Mouse (Mus musculus): Measurements from ENCODE around the gene Sox4. TPM values are rescaled to one million over a fixed set of nuclear protein-coding genes. Genes with fewer than 3 reads are reported as not detected.

Sox4 gene
- polyA plus RNA-seq, 1 experiment from 2014 or later, result 157 TPM

GRCm38 (mm10) chr13:28949279-28949915 lies 4.1 kb downstream of the Sox4 start:
- Histone ChIP-seq H3K4me2 (ENCODE audit: low read depth, low read length) (peak overlapping the region; percentile 52), H3K9me3 (ENCODE audit: control insufficient read depth, low read length) (no peaks in the 10 kb centered on the region), H3K27ac (ENCODE audit: low read depth, low read length) (peak overlapping the region; percentile 74), H3K36me3 (ENCODE audit: control insufficient read depth, insufficient read depth, low read length) (no peaks in the 10 kb centered on the region), H3K4me1 (ENCODE audit: control insufficient read depth, insufficient read depth, low read length) (peaks cover 10% of the 10 kb centered on the region; the same call in 1 of the 2 replicates), H3K9ac (replicated peaks; ENCODE audit: low read depth, low read length) (peak overlapping the region; percentile 55), H3K4me3 (ENCODE audit: low read depth, low read length) (peak overlapping the region; percentile 91), H3K27me3 (ENCODE audit: control insufficient read depth, insufficient read depth, low read length) (peaks cover 2% of the 10 kb centered on the region; the same call in 1 of the 2 replicates)
- ATAC-seq (ENCODE audit: low read depth), result no peak
- WGBS, result 6% methylated on average over 11 of the region's 11 CpGs

GRCm38 (mm10) chr13:28948541-28948940 lies 5.0 kb downstream of the Sox4 start:
- Histone ChIP-seq H3K36me3 (ENCODE audit: control insufficient read depth, insufficient read depth, low read length) (no peaks in the 10 kb centered on the region), H3K9me3 (ENCODE audit: control insufficient read depth, low read length) (no peaks in the 10 kb centered on the region), H3K27ac (ENCODE audit: low read depth, low read length) (peak overlapping the region; percentile 81), H3K4me2 (ENCODE audit: low read depth, low read length) (peak overlapping the region; percentile 52), H3K27me3 (ENCODE audit: control insufficient read depth, insufficient read depth, low read length) (peaks cover 2% of the 10 kb centered on the region; the same call in 1 of the 2 replicates), H3K9ac (replicated peaks; ENCODE audit: low read depth, low read length) (peak overlapping the region; percentile 55), H3K4me3 (ENCODE audit: low read depth, low read length) (peak overlapping the region; percentile 91), H3K4me1 (ENCODE audit: control insufficient read depth, insufficient read depth, low read length) (peaks cover 10% of the 10 kb centered on the region; the same call in 1 of the 2 replicates)
- ATAC-seq (ENCODE audit: low read depth), result no peak
- WGBS, result under 1% methylated on average over 10 of the region's 10 CpGs

- H3K27ac ChIP-seq (ENCODE audit: low read depth, low read length), result peak overlapping the region; percentile 81
- 0 out of 2 replicates have a peak, but pooled peaks have one; percentile 15 for ATAC-seq (ENCODE audit: low read depth)
- H3K36me3 ChIP-seq (ENCODE audit: control insufficient read depth, insufficient read depth, low read length), result no peaks in the 10 kb centered on the region
- H3K27me3 ChIP-seq (ENCODE audit: control insufficient read depth, insufficient read depth, low read length), result peaks cover 2% of the 10 kb centered on the region; the same call in 1 of the 2 replicates
- H3K4me3 ChIP-seq (ENCODE audit: low read depth, low read length), result peak overlapping the region; percentile 91
- H3K4me2 ChIP-seq (ENCODE audit: low read depth, low read length), result peak overlapping the region; percentile 52
- no peaks in the 10 kb centered on the region for H3K9me3 ChIP-seq (ENCODE audit: control insufficient read depth, low read length)
- H3K4me1 ChIP-seq (ENCODE audit: control insufficient read depth, insufficient read depth, low read length), result peaks cover 10% of the 10 kb centered on the region; the same call in 1 of the 2 replicates
- 12% methylated on average over 7 of the region's 7 CpGs for WGBS
- peak overlapping the region; percentile 55; the same call in 1 of the 2 replicates for H3K9ac ChIP-seq (replicated peaks; ENCODE audit: low read depth, low read length)
These were observed 5.6 kb downstream of the Sox4 start for GRCm38 (mm10) chr13:28947740-28948441.

GRCm38 (mm10) chr13:28946565-28947135 lies 6.9 kb downstream of the Sox4 start:
- no peak for ATAC-seq (ENCODE audit: low read depth)
- H3K4me3 ChIP-seq (ENCODE audit: low read depth, low read length), result peak overlapping the region; percentile 91
- H3K36me3 ChIP-seq (ENCODE audit: control insufficient read depth, insufficient read depth, low read length), result no peaks in the 10 kb centered on the region
- H3K27me3 ChIP-seq (ENCODE audit: control insufficient read depth, insufficient read depth, low read length), result peaks cover 2% of the 10 kb centered on the region; the same call in 1 of the 2 replicates
- WGBS, result 37% methylated on average over 8 of the region's 8 CpGs
- peak overlapping the region; percentile 52; the same call in 1 of the 2 replicates for H3K4me2 ChIP-seq (ENCODE audit: low read depth, low read length)
- H3K9ac ChIP-seq (replicated peaks; ENCODE audit: low read depth, low read length), result 0 out of 2 replicates have a peak overlapping the region, but pooled peaks have one; percentile 25
- H3K27ac ChIP-seq (ENCODE audit: low read depth, low read length), result peak overlapping the region; percentile 81
- no peaks in the 10 kb centered on the region for H3K9me3 ChIP-seq (ENCODE audit: control insufficient read depth, low read length)
- H3K4me1 ChIP-seq (ENCODE audit: control insufficient read depth, insufficient read depth, low read length), result peaks cover 13% of the 10 kb centered on the region; the same call in 1 of the 2 replicates

GRCm38 (mm10) chr13:28945681-28946080 lies 7.8 kb downstream of the Sox4 start:
- H3K27me3 ChIP-seq (ENCODE audit: control insufficient read depth, insufficient read depth, low read length), result peaks cover 1% of the 10 kb centered on the region; the same call in 1 of the 2 replicates
- 93% methylated on average over 5 of the region's 5 CpGs for WGBS
- no peak overlapping the region for H3K4me2 ChIP-seq (ENCODE audit: low read depth, low read length)
- no peaks in the 10 kb centered on the region for H3K9me3 ChIP-seq (ENCODE audit: control insufficient read depth, low read length)
- H3K9ac ChIP-seq (replicated peaks; ENCODE audit: low read depth, low read length), result no peak overlapping the region
- H3K4me3 ChIP-seq (ENCODE audit: low read depth, low read length), result no peak overlapping the region
- no peak overlapping the region for H3K27ac ChIP-seq (ENCODE audit: low read depth, low read length)
- H3K36me3 ChIP-seq (ENCODE audit: control insufficient read depth, insufficient read depth, low read length), result no peaks in the 10 kb centered on the region
- no peak for ATAC-seq (ENCODE audit: low read depth)
- H3K4me1 ChIP-seq (ENCODE audit: control insufficient read depth, insufficient read depth, low read length), result peaks cover 13% of the 10 kb centered on the region; the same call in 1 of the 2 replicates

GRCm38 (mm10) chr13:28942926-28943325 lies 10.6 kb downstream of the Sox4 start:
- Histone ChIP-seq H3K9ac (replicated peaks; ENCODE audit: low read depth, low read length) (no peak overlapping the region), H3K27ac (ENCODE audit: low read depth, low read length) (no peak overlapping the region), H3K27me3 (ENCODE audit: control insufficient read depth, insufficient read depth, low read length) (no peaks in the 10 kb centered on the region), H3K4me1 (ENCODE audit: control insufficient read depth, insufficient read depth, low read length) (peaks cover 10% of the 10 kb centered on the region; the same call in 1 of the 2 replicates), H3K36me3 (ENCODE audit: control insufficient read depth, insufficient read depth, low read length) (no peaks in the 10 kb centered on the region), H3K4me3 (ENCODE audit: low read depth, low read length) (no peak overlapping the region), H3K9me3 (ENCODE audit: control insufficient read depth, low read length) (no peaks in the 10 kb centered on the region), H3K4me2 (ENCODE audit: low read depth, low read length) (no peak overlapping the region)
- WGBS, result 57% methylated on average over 4 of the region's 4 CpGs
- ATAC-seq (ENCODE audit: low read depth), result no peak

GRCm38 (mm10) chr13:28941983-28942630 lies 11.4 kb downstream of the Sox4 start:
- Histone ChIP-seq H3K27ac (ENCODE audit: low read depth, low read length) (no peak overlapping the region), H3K9ac (replicated peaks; ENCODE audit: low read depth, low read length) (no peak overlapping the region), H3K4me1 (ENCODE audit: control insufficient read depth, insufficient read depth, low read length) (peaks cover 7% of the 10 kb centered on the region; the same call in 1 of the 2 replicates), H3K4me2 (ENCODE audit: low read depth, low read length) (no peak overlapping the region), H3K4me3 (ENCODE audit: low read depth, low read length) (no peak overlapping the region), H3K36me3 (ENCODE audit: control insufficient read depth, insufficient read depth, low read length) (no peaks in the 10 kb centered on the region), H3K27me3 (ENCODE audit: control insufficient read depth, insufficient read depth, low read length) (no peaks in the 10 kb centered on the region), H3K9me3 (ENCODE audit: control insufficient read depth, low read length) (no peaks in the 10 kb centered on the region)
- peak; percentile 32; the same call in 1 of the 2 replicates for ATAC-seq (ENCODE audit: low read depth)
- WGBS, result 4% methylated on average over 4 of the region's 4 CpGs

GRCm38 (mm10) chr13:28933375-28933774 lies 20.1 kb downstream of the Sox4 start:
- no peak for ATAC-seq (ENCODE audit: low read depth)
- Histone ChIP-seq H3K4me3 (ENCODE audit: low read depth, low read length) (no peak overlapping the region), H3K4me2 (ENCODE audit: low read depth, low read length) (no peak overlapping the region), H3K9ac (replicated peaks; ENCODE audit: low read depth, low read length) (no peak overlapping the region), H3K36me3 (ENCODE audit: control insufficient read depth, insufficient read depth, low read length) (no peaks in the 10 kb centered on the region), H3K9me3 (ENCODE audit: control insufficient read depth, low read length) (no peaks in the 10 kb centered on the region), H3K27ac (ENCODE audit: low read depth, low read length) (no peak overlapping the region), H3K4me1 (ENCODE audit: control insufficient read depth, insufficient read depth, low read length) (no peaks in the 10 kb centered on the region), H3K27me3 (ENCODE audit: control insufficient read depth, insufficient read depth, low read length) (no peaks in the 10 kb centered on the region)
- WGBS, result 94% methylated on average over 8 of the region's 8 CpGs

Data from neural tube, embryonic 14.5 days (tissue).